In genomic region chr5:65699146-65699545, GRCm38 (mm10) we compare ENCODE assay signal across 9 mouse cellular contexts. TPM values are rescaled to one million over a fixed set of nuclear protein-coding genes. Genes with fewer than 3 reads are reported as not detected.
DNase-seq lines count a peak whose midpoint lies in the region; ATAC-seq and TF ChIP-seq lines count a peak whose summit lies in the region.
"Had no signal": no experiment of that assay in that cellular context is flagged by ENCODE, and none has a peak within 500 bp of the region (broad histone marks: within the 10 kb centered on the region; RNA-seq: fewer than 3 reads in every experiment).

No protein-coding gene starts in this region.

- no peaks in the 10 kb centered on the region for H3K27me3 ChIP-seq in heart, embryonic 14.5 days (ENCODE audit: control insufficient read depth, insufficient read depth, low read length)
- H3K27me3 ChIP-seq in hindbrain, embryonic 14.5 days (ENCODE audit: control insufficient read depth, insufficient read depth, low read length): no peaks in the 10 kb centered on the region
- no peaks in the 10 kb centered on the region for H3K27me3 ChIP-seq in midbrain, embryonic 13.5 days

- H3K9me3 ChIP-seq in heart, embryonic 14.5 days (ENCODE audit: control insufficient read depth, low read length): no peaks in the 10 kb centered on the region
- no peaks in the 10 kb centered on the region for H3K9me3 ChIP-seq in hindbrain, embryonic 14.5 days (ENCODE audit: control insufficient read depth, low read length)
- H3K9me3 ChIP-seq in midbrain, embryonic 13.5 days: no peaks in the 10 kb centered on the region

- peaks cover 0 to 10% of the 10 kb centered on the region in 2 experiments; a peak in 2 of 4 replicates for H3K4me1 ChIP-seq in heart, embryonic 14.5 days (ENCODE audit: control insufficient read depth in 2 of 2, insufficient read depth in 2 of 2, low read length in 2 of 2)
- peaks cover 4% of the 10 kb centered on the region for H3K4me1 ChIP-seq in bone marrow, adult 2 months (ENCODE audit: control insufficient read depth, insufficient read depth, low read length)
- H3K4me1 ChIP-seq in hindbrain, embryonic 14.5 days (replicated peaks; ENCODE audit: control insufficient read depth, insufficient read depth, low read length): peaks cover 17% of the 10 kb centered on the region
- H3K4me1 ChIP-seq in midbrain, embryonic 13.5 days (replicated peaks): peaks cover 28% of the 10 kb centered on the region

- H3K9ac ChIP-seq in heart, embryonic 14.5 days (ENCODE audit: low read length): peak overlapping the region; percentile 98
- peak overlapping the region; percentile 94; the same call in 1 of the 2 replicates for H3K9ac ChIP-seq in hindbrain, embryonic 14.5 days
- no peak overlapping the region for H3K9ac ChIP-seq in midbrain, embryonic 13.5 days (replicated peaks)

- no peak for TF ChIP-seq POLR2A in bone marrow, adult 2 months (IDR thresholded peaks at IDR 0.05; ENCODE audit: borderline replicate concordance, control insufficient read depth, low read depth, low read length)

- no peak for ATAC-seq in heart, embryonic 14.5 days (ENCODE audit: insufficient number of reproducible peaks, insufficient read depth, low FRiP score, low read depth)
- ATAC-seq in hindbrain, embryonic 14.5 days (ENCODE audit: low FRiP score): no peak
- ATAC-seq in midbrain, embryonic 13.5 days: no peak

- peak overlapping the region; percentile 99 to 100; a peak in 3 of 4 replicates for H3K4me3 ChIP-seq in heart, embryonic 14.5 days (ENCODE audit: control insufficient read depth in 1 of 2, insufficient read depth in 1 of 2, low read depth in 1 of 2, low read length in 2 of 2)
- peak overlapping the region; percentile 7 for H3K4me3 ChIP-seq in bone marrow, adult 2 months (replicated peaks; ENCODE audit: control insufficient read depth, low read depth, low read length)
- no peak overlapping the region for H3K4me3 ChIP-seq in hindbrain, embryonic 14.5 days (replicated peaks; ENCODE audit: low read length)
- H3K4me3 ChIP-seq in midbrain, embryonic 13.5 days (replicated peaks): no peak overlapping the region
- H3K4me3 ChIP-seq in left cerebral cortex, adult 2 months: no peak overlapping the region

- DNase-seq in heart, adult 18-20 months: no peak
- no peak for DNase-seq in hindbrain, embryonic 14.5 days (ENCODE audit: low spot score)
- no peak for DNase-seq in left cerebral cortex, adult 2 months (ENCODE audit: extremely low spot score in 1 of 2, low spot score in 2 of 2)
- DNase-seq in cerebellum, postnatal 25 days: no peak
- DNase-seq in urinary bladder, postnatal 25 days (ENCODE audit: low spot score): no peak
- DNase-seq: embryo, embryonic 11 days had no signal

- WGBS in heart, embryonic 14.5 days: 65% methylated on average over 10 of the region's 10 CpGs
- 53% methylated on average over 10 of the region's 10 CpGs for WGBS in bone marrow, adult 2 months
- 64% methylated on average over 10 of the region's 10 CpGs for WGBS in hindbrain, embryonic 14.5 days
- WGBS in midbrain, embryonic 13.5 days: 63% methylated on average over 10 of the region's 10 CpGs

- peak overlapping the region; percentile 95 to 99 for H3K27ac ChIP-seq in heart, embryonic 14.5 days (replicated peaks in 1 of 2; ENCODE audit: control insufficient read depth in 1 of 2, insufficient read depth in 1 of 2, low read depth in 2 of 2, low read length in 2 of 2)
- H3K27ac ChIP-seq in bone marrow, adult 2 months (ENCODE audit: control insufficient read depth, insufficient read depth, low read depth, low read length, poor library complexity): peak overlapping the region; percentile 50
- H3K27ac ChIP-seq in hindbrain, embryonic 14.5 days: no peak overlapping the region
- H3K27ac ChIP-seq in midbrain, embryonic 13.5 days: no peak overlapping the region
- H3K27ac ChIP-seq in left cerebral cortex, adult 2 months: no peak overlapping the region

- intact Hi-C loops in left cerebral cortex, adult 2 months (cut with DNase I): loop anchor here (2.0 to 10.0 kb wide), 4 partner anchors 26 to 362 kb away; partner anchors contain the start of genes Gm43552, Rfc1 and Ugdh

- TF ChIP-seq CTCF in bone marrow, adult 2 months (IDR thresholded peaks at IDR 0.05; ENCODE audit: control insufficient read depth, insufficient read depth, low read length): no peak
- TF ChIP-seq CTCF in left cerebral cortex, adult 2 months (IDR thresholded peaks at IDR 0.05): no peak

- peak overlapping the region; percentile 75 for H3K4me2 ChIP-seq in heart, embryonic 14.5 days (ENCODE audit: low read length)
- H3K4me2 ChIP-seq in hindbrain, embryonic 14.5 days (replicated peaks): peak overlapping the region; percentile 65
- peak overlapping the region; percentile 69 for H3K4me2 ChIP-seq in midbrain, embryonic 13.5 days (replicated peaks)

- H3K36me3 ChIP-seq in heart, embryonic 14.5 days (ENCODE audit: control insufficient read depth, insufficient read depth, low read length): peaks cover 17% of the 10 kb centered on the region
- peaks cover 7% of the 10 kb centered on the region; the same call in 1 of the 2 replicates for H3K36me3 ChIP-seq in hindbrain, embryonic 14.5 days (replicated peaks; ENCODE audit: control insufficient read depth, insufficient read depth)
- peaks cover 6% of the 10 kb centered on the region for H3K36me3 ChIP-seq in midbrain, embryonic 13.5 days

RNA-seq across cellular contexts. Expression of gene Pds5a, which starts 1.1 kb away (rescaled TPM):
- 55.1 and 56.1 TPM in 2 replicates for polyA plus RNA-seq in heart, embryonic 14.5 days (2014; fragmentation: Nextera tagmentation; extraction: Ambion mirVana)
- total RNA-seq in heart, adult 18-20 months (2021): 10 to 100 TPM; 56.6 to 56.7 TPM
- 61.1 and 72.3 TPM in 2 replicates for polyA plus RNA-seq in bone marrow, adult 2 months (2011; ENCODE audit: insufficient read depth, insufficient read length, low replicate concordance, missing spikeins)
- polyA plus RNA-seq in hindbrain, embryonic 14.5 days (2014; fragmentation: Nextera tagmentation; extraction: Ambion mirVana): 54.9 and 56.6 TPM in 2 replicates
- polyA plus RNA-seq in midbrain, embryonic 13.5 days (2015; fragmentation: Nextera tagmentation; extraction: Ambion mirVana): 66.2 and 67.6 TPM in 2 replicates
- total RNA-seq in left cerebral cortex, adult 2 months (2021): 10 to 100 TPM; 77.8 to 79.1 TPM

Comparison
In these comparisons a context has a peak if more than half of its experiments do, and no peak if none do; other contexts are left out.
1. H3K27ac ChIP-seq: peak in heart, embryonic 14.5 days (2 of 2) and bone marrow, adult 2 months (single experiment); none in hindbrain, embryonic 14.5 days (single experiment), midbrain, embryonic 13.5 days (single experiment) and left cerebral cortex, adult 2 months (single experiment).
2. H3K4me3 ChIP-seq: peak in heart, embryonic 14.5 days (2 of 2) and bone marrow, adult 2 months (single experiment); none in hindbrain, embryonic 14.5 days (single experiment), midbrain, embryonic 13.5 days (single experiment) and left cerebral cortex, adult 2 months (single experiment).
3. Peak in every context shown above with its lines, with median percentiles within 50 percentile points of each other: H3K4me2 ChIP-seq.